Mouse (Mus musculus) T-cell, adult 66 days (primary cell): ENCODE measurements around the gene Slc29a2. TPM values are rescaled to one million over a fixed set of nuclear protein-coding genes. Genes with fewer than 3 reads are reported as not detected.

Experiments
- total RNA-seq, 2 experiments: library from RNA; stranded (reverse); gene quantifications; 3 replicates in 1 of 2; 4 replicates in 1 of 2; pipeline ENCODE4 v1.2.4; 2023

Slc29a2 gene
- 1 to 10 TPM; 2.6 to 4.2 TPM for total RNA-seq

GRCm38 (mm10) chr19:5023621-5024479 is at the start of gene Slc29a2:
Gene Slc29a2 (plus strand): TSS chr19:5023860.

GRCm38 (mm10) chr19:4990256-4990625 is 33.4 kb upstream of the Slc29a2 start, which contains the start of gene Npas4:
Gene Npas4 (minus strand): TSS chr19:4990316.

GRCm38 (mm10) chr19:5038709-5039156 is 15.1 kb downstream of the Slc29a2 start, which contains the start of the genes B4gat1 and AC124502.3:
Gene B4gat1 (plus strand): TSS chr19:5038826.
Gene AC124502.3 (plus strand): TSS chr19:5038891.

DNA sequence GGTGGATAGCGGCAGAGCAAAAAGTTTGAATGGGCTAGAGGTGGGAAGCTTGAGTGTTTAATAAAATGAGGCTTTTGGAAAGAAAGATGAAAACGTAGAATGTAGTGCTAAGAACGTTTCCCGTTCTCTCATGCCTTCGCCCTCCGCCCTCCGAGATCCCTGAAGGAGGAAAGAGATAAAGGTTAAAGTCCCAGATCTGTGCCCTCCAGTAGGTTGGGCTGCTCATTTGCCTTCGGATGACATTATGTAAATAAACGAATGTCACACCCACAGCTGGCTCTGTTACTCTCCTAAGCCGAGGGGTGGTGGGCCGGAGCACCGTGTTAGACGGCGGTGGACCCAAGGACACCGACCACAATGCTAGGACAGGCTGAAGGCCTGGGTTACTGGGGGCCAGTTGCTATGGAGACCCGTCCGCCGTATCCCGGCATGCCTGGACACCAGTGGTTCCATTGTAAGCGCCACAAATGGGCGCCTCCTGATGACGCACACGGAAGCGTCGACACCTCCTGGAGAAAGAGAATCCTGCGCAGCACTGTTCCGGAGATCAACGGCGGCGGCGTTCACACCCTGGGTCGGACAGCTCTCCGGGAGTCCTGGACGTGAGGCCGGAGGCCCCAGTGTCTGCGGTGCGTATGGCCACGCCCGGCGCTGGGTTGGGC is 17.3 kb downstream of the Slc29a2 start, which contains the start of gene Brms1:
TSS of gene Brms1 (plus strand) at position 493 of the 662 bp plus-strand sequence.

DNA sequence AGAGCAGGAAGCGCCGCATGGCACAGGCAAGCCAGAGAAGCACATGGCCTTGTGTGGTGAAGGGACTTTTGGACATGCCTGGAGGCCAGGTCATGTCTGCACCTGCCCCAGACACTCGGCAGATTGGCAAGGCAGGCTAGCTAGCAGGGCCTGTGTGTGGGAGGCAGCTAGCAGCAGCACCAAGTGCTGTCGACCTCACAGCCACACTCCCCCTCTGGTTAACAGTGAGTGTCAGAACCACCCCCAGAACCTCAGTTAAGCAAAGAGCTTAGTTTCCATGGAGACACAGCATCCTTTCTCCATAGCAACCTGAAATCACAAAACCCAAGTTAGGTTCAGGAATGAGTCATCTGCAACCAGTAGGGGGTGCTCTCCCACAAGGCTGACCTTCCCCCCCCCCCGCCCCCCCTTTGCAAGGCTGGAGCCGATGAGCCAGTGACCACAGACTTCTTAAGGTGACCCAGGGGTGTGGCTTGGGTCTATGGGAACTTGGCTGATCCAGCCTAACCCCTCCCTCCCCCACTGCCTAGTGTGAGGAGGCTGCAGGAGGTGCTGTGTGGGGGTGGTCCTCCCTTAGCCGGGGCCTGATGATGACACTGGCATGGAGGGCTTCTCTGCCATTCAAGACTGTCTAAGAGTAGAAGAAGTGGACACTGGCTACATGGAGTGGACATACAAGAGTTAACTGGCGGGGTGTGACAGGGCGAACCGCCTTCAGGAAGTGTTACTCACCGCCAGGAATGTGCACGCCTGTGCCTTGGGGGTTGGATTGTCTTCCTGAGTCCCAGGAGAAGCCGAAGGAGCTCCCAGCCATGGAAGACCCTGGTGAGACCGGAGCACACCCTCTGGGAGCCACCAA is 26.6 kb downstream of the Slc29a2 start, which contains the start of gene Rin1:
TSS of gene Rin1 (plus strand) at position 435 of the 859 bp plus-strand sequence.

GRCm38 (mm10) chr19:5067867-5068569 is 44.4 kb downstream of the Slc29a2 start, which contains the start of gene Cd248:
Gene Cd248 (plus strand): TSS chr19:5068078.

Other genes with a start within 250 kb of the Slc29a2 start
- gene Rbm4, start 230.0 kb upstream of the Slc29a2 start, total RNA-seq = 100 to 1,000 TPM in 1 of 2 experiments, 10 to 100 TPM in 1; 98.1 to 112 TPM
- 10 to 100 TPM; 27.8 to 51.8 TPM for gene Gm21992, start 212.2 kb upstream of the Slc29a2 start, total RNA-seq
- gene Rbm14, start 212.2 kb upstream of the Slc29a2 start, total RNA-seq = 10 to 100 TPM; 84.8 to 95.2 TPM
- 10 to 100 TPM; 51.0 to 53.8 TPM for gene Ccs, start 184.5 kb upstream of the Slc29a2 start, total RNA-seq
- gene Ccdc87, start 184.5 kb upstream of the Slc29a2 start, total RNA-seq = not detected
- 1 to 10 TPM; 3.8 to 4.1 TPM for gene Ctsf, start 168.7 kb upstream of the Slc29a2 start, total RNA-seq
- under 1 TPM in 1 of 2 experiments, not detected in 1; 0.27 TPM for gene Actn3, start 146.0 kb upstream of the Slc29a2 start, total RNA-seq
- gene Zdhhc24, start 145.2 kb upstream of the Slc29a2 start, total RNA-seq = 1 to 10 TPM; 5.0 to 6.1 TPM
- gene Bbs1, start 117.2 kb upstream of the Slc29a2 start, total RNA-seq = 1 to 10 TPM; 1.9 to 3.3 TPM
- 10 to 100 TPM; 89.3 to 95.6 TPM for gene Dpp3, start 95.6 kb upstream of the Slc29a2 start, total RNA-seq
- 1 to 10 TPM; 2.3 to 2.9 TPM for gene Peli3, start 80.7 kb upstream of the Slc29a2 start, total RNA-seq
- gene Mrpl11, start 61.7 kb upstream of the Slc29a2 start, total RNA-seq = 10 to 100 TPM; 32.4 to 35.4 TPM
- 1 to 10 TPM in 1 of 2 experiments, under 1 TPM in 1; 0.90 to 1.7 TPM for gene Npas4, start 33.5 kb upstream of the Slc29a2 start, total RNA-seq
- 1 to 10 TPM; 4.5 to 5.3 TPM for gene B4gat1, start 15.0 kb downstream of the Slc29a2 start, total RNA-seq
- gene AC124502.3, start 15.0 kb downstream of the Slc29a2 start, total RNA-seq = 1 to 10 TPM; 1.7 to 2.2 TPM
- 10 to 100 TPM; 60.1 to 63.1 TPM for gene Brms1, start 17.5 kb downstream of the Slc29a2 start, total RNA-seq
- 10 to 100 TPM in 1 of 2 experiments, 1 to 10 TPM in 1; 7.5 to 11.2 TPM for gene Rin1, start 26.6 kb downstream of the Slc29a2 start, total RNA-seq
- not detected for gene Cd248, start 44.2 kb downstream of the Slc29a2 start, total RNA-seq
- 1 to 10 TPM in 1 of 2 experiments, not detected in 1; 1.0 TPM for gene Tmem151a, start 61.7 kb downstream of the Slc29a2 start, total RNA-seq
- 10 to 100 TPM; 25.6 to 32.2 TPM for gene Yif1a, start 64.7 kb downstream of the Slc29a2 start, total RNA-seq
- 1 to 10 TPM; 3.4 to 3.6 TPM for gene Cnih2, start 74.7 kb downstream of the Slc29a2 start, total RNA-seq
- gene Rab1b, start 83.2 kb downstream of the Slc29a2 start, total RNA-seq = 100 to 1,000 TPM; 103 to 108 TPM
- gene Klc2, start 94.7 kb downstream of the Slc29a2 start, total RNA-seq = 10 to 100 TPM; 26.7 to 27.9 TPM
- gene Pacs1, start 249.3 kb downstream of the Slc29a2 start, total RNA-seq = 100 to 1,000 TPM; 102 to 103 TPM